Comparison of ENCODE assay signal across 8 mouse cellular contexts in the genomic region with DNA sequence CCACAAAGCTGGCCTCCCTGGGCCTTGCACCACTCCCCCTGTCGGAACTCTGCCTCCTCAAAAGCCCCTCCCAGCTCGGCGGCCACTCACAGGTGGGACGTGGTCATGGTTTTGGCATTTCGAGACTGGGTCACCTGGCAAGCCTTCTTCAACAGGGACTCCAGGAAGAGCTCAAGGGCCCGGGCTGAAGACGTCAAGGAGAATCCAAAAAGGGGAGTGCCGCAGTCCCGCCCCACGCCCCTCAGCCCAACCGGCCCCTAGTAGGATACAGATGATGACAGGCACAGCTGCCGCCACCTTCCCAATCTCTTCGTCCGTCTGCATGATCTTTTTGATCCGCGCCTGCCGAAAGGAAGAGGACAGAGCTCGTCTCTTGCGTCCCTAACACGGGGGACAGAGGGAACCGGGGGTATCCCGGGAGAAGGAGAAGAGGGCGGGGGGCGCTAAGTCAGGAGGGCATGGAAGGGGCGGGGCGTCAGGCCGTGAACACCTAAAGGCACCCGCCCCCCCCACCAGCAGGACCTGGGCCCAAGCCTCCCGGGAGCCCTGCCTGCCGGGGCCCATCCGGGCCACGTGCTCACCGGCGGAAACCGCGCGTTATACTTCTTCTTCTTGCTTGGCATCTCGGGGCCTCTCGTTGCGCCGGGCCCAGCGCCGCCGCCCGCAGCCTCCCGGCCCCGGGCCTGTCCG. TPM values are rescaled to one million over a fixed set of nuclear protein-coding genes. Genes with fewer than 3 reads are reported as not detected.
DNase-seq lines count a peak whose midpoint lies in the region; ATAC-seq lines count a peak whose summit lies in the region.

No protein-coding gene starts in this region.

- H3K36me3 ChIP-seq in forebrain, embryonic 11.5 days (ENCODE audit: control insufficient read depth, insufficient read depth, low read length) = peaks cover 7% of the 10 kb centered on the region; the same call in 1 of the 2 replicates

- H3K4me2 ChIP-seq in forebrain, embryonic 11.5 days (ENCODE audit: low read depth, low read length, severe bottlenecking) = peak overlapping the region; percentile 91

- H3K4me3 ChIP-seq in forebrain, embryonic 11.5 days (ENCODE audit: low read depth, low read length) = peak overlapping the region; percentile 83

- H3K27me3 ChIP-seq in forebrain, embryonic 11.5 days (ENCODE audit: control insufficient read depth, insufficient read depth, low read length) = no peaks in the 10 kb centered on the region

- WGBS in forebrain, embryonic 11.5 days = under 1% methylated on average over 33 of the region's 48 CpGs

- H3K4me1 ChIP-seq in forebrain, embryonic 11.5 days (replicated peaks; ENCODE audit: control insufficient read depth, insufficient read depth, low read length) = peaks cover 17% of the 10 kb centered on the region; the same call in 1 of the 2 replicates

- DNase-seq in ES-CJ7 (ENCODE audit: low read depth, low spot score) = peak; percentile 58
- peak; percentile 68 for DNase-seq in brain, adult 2 months (ENCODE audit: low read depth, low spot score)
- no peak for DNase-seq in forebrain, embryonic 11.5 days (ENCODE audit: low spot score)
- peak; percentile 78 to 80 for DNase-seq in heart, postnatal 10 days
- DNase-seq in kidney, postnatal 36 days = peak; percentile 79 to 89
- peak; percentile 86 to 93 for DNase-seq in lung, postnatal 4 days
- DNase-seq in right cerebral cortex, postnatal 10 days (ENCODE audit: low spot score in 2 of 2) = peak; percentile 81
- DNase-seq in urinary bladder, postnatal 10 days (ENCODE audit: low spot score) = peak; percentile 43

- peak overlapping the region; percentile 94 for H3K9ac ChIP-seq in forebrain, embryonic 11.5 days (ENCODE audit: low read length)

- intact Hi-C loops in heart, postnatal 10 days (cut with DNase I) = no loop called here

- ATAC-seq in forebrain, embryonic 11.5 days (replicated peaks; ENCODE audit: low FRiP score) = peak; percentile 70

- H3K27ac ChIP-seq in forebrain, embryonic 11.5 days (ENCODE audit: low read depth, low read length) = peak overlapping the region; percentile 82

- no peaks in the 10 kb centered on the region for H3K9me3 ChIP-seq in forebrain, embryonic 11.5 days (ENCODE audit: control insufficient read depth, low read length)

RNA-seq across cellular contexts. Expression of gene Drap1, which starts 0.5 kb away (rescaled TPM):
- 193 and 202 TPM in 2 replicates for polyA plus RNA-seq in forebrain, embryonic 11.5 days (2014; fragmentation: Nextera tagmentation; extraction: Ambion mirVana)
- total RNA-seq in heart, postnatal 10 days (2021) = 100 to 1,000 TPM; 240 to 260 TPM

RNA-seq across cellular contexts. Expression of gene AI837181, which starts 0.7 kb away (rescaled TPM):
- 34.6 and 42.0 TPM in 2 replicates for polyA plus RNA-seq in forebrain, embryonic 11.5 days (2014; fragmentation: Nextera tagmentation; extraction: Ambion mirVana)
- 10 to 100 TPM; 40.3 to 43.8 TPM for total RNA-seq in heart, postnatal 10 days (2021)

RNA-seq across cellular contexts. Expression of gene Tsga10ip, which starts 21.9 kb away (rescaled TPM):
- polyA plus RNA-seq in forebrain, embryonic 11.5 days (2014; fragmentation: Nextera tagmentation; extraction: Ambion mirVana) = not detected in 2 replicates
- total RNA-seq in heart, postnatal 10 days (2021) = not detected

RNA-seq across cellular contexts. Expression of gene Fosl1, which starts 23.1 kb away (rescaled TPM):
- not detected in 2 replicates for polyA plus RNA-seq in forebrain, embryonic 11.5 days (2014; fragmentation: Nextera tagmentation; extraction: Ambion mirVana)
- total RNA-seq in heart, postnatal 10 days (2021) = not detected

RNA-seq across cellular contexts. Expression of gene Ccdc85b, which starts 33.5 kb away (rescaled TPM):
- 6.5 and 6.6 TPM in 2 replicates for polyA plus RNA-seq in forebrain, embryonic 11.5 days (2014; fragmentation: Nextera tagmentation; extraction: Ambion mirVana)
- total RNA-seq in heart, postnatal 10 days (2021) = 10 to 100 TPM; 12.5 to 14.5 TPM
